Mouse (Mus musculus) forebrain, embryonic 16.5 days (tissue): ENCODE data around the gene Dynll1. TPM values are rescaled to one million over a fixed set of nuclear protein-coding genes. Genes with fewer than 3 reads are reported as not detected.

Experiments used
- ATAC-seq: fragments of 200-750 bp; cut with Nextera tagmentation; 2 replicates; pipeline ENCODE4 v1.8.0; 2017; ENCODE audit warnings: mild to moderate bottlenecking, moderate library complexity
- H3K27ac ChIP-seq: fragments of 300-500 bp; sonication (generic); 2 replicates; pipeline ENCODE4 v1.5.1; 2014; ENCODE audit warnings: low read length, control low read depth
- H3K27me3 ChIP-seq: fragments of 300-500 bp; sonication (generic); replicated peaks from 2 replicates; pipeline ENCODE4 v1.6.1; 2014; ENCODE audit warnings: low read length; ENCODE audit not compliant: control insufficient read depth, insufficient read depth
- H3K36me3 ChIP-seq: fragments of 300-500 bp; sonication (generic); 2 replicates; pipeline ENCODE4 v1.6.1; 2014; ENCODE audit not compliant: control insufficient read depth, insufficient read depth
- H3K4me1 ChIP-seq: fragments of 300-500 bp; sonication (generic); replicated peaks from 2 replicates; pipeline ENCODE4 v1.6.1; 2014; ENCODE audit warnings: low read length; ENCODE audit not compliant: control insufficient read depth, insufficient read depth
- H3K4me2 ChIP-seq: fragments of 300-500 bp; sonication (generic); 2 replicates; pipeline ENCODE4 v1.6.1; 2014; ENCODE audit warnings: mild to moderate bottlenecking, low read length, control low read depth
- H3K4me3 ChIP-seq: fragments of 300-500 bp; sonication (generic); replicated peaks from 2 replicates; pipeline ENCODE4 v1.5.1; 2014; ENCODE audit warnings: mild to moderate bottlenecking, low read length, control low read depth
- H3K9ac ChIP-seq: fragments of 300-500 bp; sonication (generic); replicated peaks from 2 replicates; pipeline ENCODE4 v1.6.1; 2014; ENCODE audit warnings: low read depth, low read length, control low read depth
- H3K9me3 ChIP-seq: fragments of 300-500 bp; sonication (generic); 2 replicates; pipeline ENCODE4 v1.6.1; 2016; ENCODE audit warnings: low read length; ENCODE audit not compliant: control insufficient read depth
- WGBS: fragments of 180-500 bp; shearing (Covaris S2); extraction: QIAGEN DNeasy Blood & Tissue Kit; methylation state at CpG from one replicate; pipeline ENCODE4 v1.1.7; 2014; 5-methylcytosine and 5-hydroxymethylcytosine counted together
- polyA plus RNA-seq: library from polyadenylated mRNA; unstranded; fragments of >200 nt; fragmentation: Nextera tagmentation; extraction: Ambion mirVana; gene quantifications from 2 replicates; pipeline ENCODE4 v1.2.1, GENCODE M21; 2015

Gene Dynll1
- polyA plus RNA-seq, 1 experiment from 2014 or later, result 1,337 TPM

DNA sequence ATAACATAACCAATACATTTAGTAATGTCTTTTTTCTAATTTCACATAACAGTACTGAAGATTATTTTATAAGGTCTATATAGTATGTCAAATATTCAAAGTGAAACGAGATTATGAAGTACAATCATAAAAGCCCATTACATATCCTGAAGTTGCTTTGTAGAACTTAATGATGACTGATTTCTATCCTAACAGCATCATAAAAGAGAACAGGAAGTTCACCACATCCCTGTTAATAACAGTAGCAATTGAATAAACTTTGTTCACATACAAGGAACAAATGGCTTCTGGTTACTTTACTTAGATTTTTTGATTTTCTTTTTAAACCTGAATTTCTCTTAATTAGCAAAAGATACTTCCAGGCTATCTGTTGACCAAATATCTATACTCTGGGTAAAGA, 38.9 kb downstream of the Dynll1 start:
- Histone ChIP-seq H3K4me2 (no peak overlapping the region), H3K4me3 (no peak overlapping the region), H3K4me1 (no peaks in the 10 kb centered on the region), H3K9ac (no peak overlapping the region), H3K27ac (no peak overlapping the region), H3K9me3 (no peaks in the 10 kb centered on the region), H3K27me3 (no peaks in the 10 kb centered on the region), H3K36me3 (peaks cover 17% of the 10 kb centered on the region)
- ATAC-seq, result no peak
- 92% methylated on average over 1 of the region's 1 CpGs for WGBS

DNA sequence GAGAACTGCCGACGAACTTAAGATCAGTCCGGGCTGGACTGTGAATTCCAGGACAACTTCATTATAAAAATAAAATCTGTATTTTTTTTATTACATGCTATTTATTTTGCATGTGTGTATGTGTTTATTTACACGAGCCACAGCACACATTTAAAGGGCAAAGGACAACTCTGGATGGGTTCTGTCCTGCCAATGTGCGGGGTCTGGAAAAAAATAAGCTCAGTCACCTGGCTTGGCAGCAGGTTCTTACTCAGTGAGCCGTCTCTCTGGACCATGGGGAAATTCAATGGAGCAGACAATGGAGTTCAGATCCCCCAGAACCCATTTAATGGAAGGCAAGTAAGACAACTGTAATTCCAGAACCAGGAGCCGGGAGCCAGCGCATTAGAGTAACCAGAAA, 39.7 kb downstream of the Dynll1 start:
- Histone ChIP-seq H3K27me3 (no peaks in the 10 kb centered on the region), H3K4me2 (no peak overlapping the region), H3K9me3 (no peaks in the 10 kb centered on the region), H3K4me3 (no peak overlapping the region), H3K9ac (no peak overlapping the region), H3K4me1 (no peaks in the 10 kb centered on the region), H3K27ac (no peak overlapping the region), H3K36me3 (peaks cover 24% of the 10 kb centered on the region)
- no peak for ATAC-seq
- 87% methylated on average over 8 of the region's 8 CpGs for WGBS

- peaks cover 32% of the 10 kb centered on the region for H3K36me3 ChIP-seq
- WGBS, result 95% methylated on average over 6 of the region's 6 CpGs
These were observed 40.4 kb downstream of the Dynll1 start for GRCm38 (mm10) chr5:115260356-115260755.

GRCm38 (mm10) chr5:115256909-115257546, 43.8 kb downstream of the Dynll1 start:
- Histone ChIP-seq H3K4me3 (no peak overlapping the region), H3K4me2 (no peak overlapping the region), H3K27me3 (no peaks in the 10 kb centered on the region), H3K9me3 (no peaks in the 10 kb centered on the region), H3K27ac (no peak overlapping the region), H3K36me3 (peaks cover 35% of the 10 kb centered on the region), H3K9ac (no peak overlapping the region), H3K4me1 (no peaks in the 10 kb centered on the region)
- ATAC-seq, result no peak
- 92% methylated on average over 10 of the region's 10 CpGs for whole genome bisulfite sequencing

More at GRCm38 (mm10) chr5:115260356-115260755, 40.4 kb downstream of the Dynll1 start:
- ATAC-seq, result no peak
- Histone ChIP-seq H3K4me3 (no peak overlapping the region), H3K27me3 (no peaks in the 10 kb centered on the region), H3K4me1 (no peaks in the 10 kb centered on the region), H3K9ac (no peak overlapping the region), H3K9me3 (no peaks in the 10 kb centered on the region), H3K4me2 (no peak overlapping the region), H3K27ac (no peak overlapping the region)

DNA sequence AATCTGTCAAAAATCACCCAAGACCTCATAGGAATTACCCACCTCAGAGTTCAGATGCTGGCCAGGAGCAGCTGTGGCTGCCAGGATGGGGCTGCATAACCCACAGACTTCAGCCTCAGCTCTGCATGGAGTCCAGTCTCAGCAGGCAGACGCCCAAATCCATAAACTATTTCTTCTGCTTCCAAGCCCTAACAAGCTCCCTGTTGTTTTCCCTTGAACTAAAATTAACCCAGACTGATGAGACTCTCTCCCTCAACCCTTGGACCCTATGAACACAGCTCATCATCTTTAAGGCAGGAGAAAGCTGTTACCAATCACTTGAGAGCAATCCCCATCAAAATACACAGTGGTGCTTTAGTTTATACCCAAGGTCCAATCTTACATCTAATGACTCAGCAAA, 45.3 kb downstream of the Dynll1 start:
- no peak for ATAC-seq
- Histone ChIP-seq H3K36me3 (peaks cover 47% of the 10 kb centered on the region), H3K9me3 (no peaks in the 10 kb centered on the region), H3K4me3 (no peak overlapping the region), H3K4me2 (no peak overlapping the region), H3K4me1 (no peaks in the 10 kb centered on the region), H3K27ac (no peak overlapping the region), H3K27me3 (no peaks in the 10 kb centered on the region), H3K9ac (no peak overlapping the region)
- 76% methylated on average over 1 of the region's 1 CpGs for WGBS

Other genes starting within 250 kb of the Dynll1 start
- 34.9 and 38.1 TPM in 2 replicates for gene Gm10401, start 202.7 kb downstream of the Dynll1 start, polyA plus RNA-seq
- gene Acads, start 181.7 kb downstream of the Dynll1 start, polyA plus RNA-seq, result 18.0 and 19.8 TPM in 2 replicates
- gene Unc119b, start 166.0 kb downstream of the Dynll1 start, polyA plus RNA-seq, result 35.3 and 39.8 TPM in 2 replicates
- 19.3 and 21.1 TPM in 2 replicates for gene Mlec, start 142.8 kb downstream of the Dynll1 start, polyA plus RNA-seq
- 8.3 and 9.2 TPM in 2 replicates for gene Cabp1, start 106.6 kb downstream of the Dynll1 start, polyA plus RNA-seq
- 85.3 and 101 TPM in 2 replicates for gene Pop5, start 65.2 kb downstream of the Dynll1 start, polyA plus RNA-seq
- gene Rnf10, start 28.1 kb downstream of the Dynll1 start, polyA plus RNA-seq, result 168 and 176 TPM in 2 replicates
- gene Coq5, start 21.3 kb downstream of the Dynll1 start, polyA plus RNA-seq, result 62.9 and 64.3 TPM in 2 replicates
- 165 and 183 TPM in 2 replicates for gene Srsf9, start 26.2 kb upstream of the Dynll1 start, polyA plus RNA-seq
- gene Gatc, start 40.2 kb upstream of the Dynll1 start, polyA plus RNA-seq, result 35.9 and 40.7 TPM in 2 replicates
- 59.9 and 62.3 TPM in 2 replicates for gene Triap1, start 40.2 kb upstream of the Dynll1 start, polyA plus RNA-seq
- 864 and 925 TPM in 2 replicates for gene Cox6a1, start 48.0 kb upstream of the Dynll1 start, polyA plus RNA-seq
- 53.9 and 62.2 TPM in 2 replicates for gene Msi1, start 128.6 kb upstream of the Dynll1 start, polyA plus RNA-seq
- gene Pla2g1b, start 165.3 kb upstream of the Dynll1 start, polyA plus RNA-seq, result not detected in 2 replicates
- 32.7 and 37.6 TPM in 2 replicates for gene Sirt4, start 183.7 kb upstream of the Dynll1 start, polyA plus RNA-seq
- 20.6 and 22.5 TPM in 2 replicates for gene Pxn, start 205.7 kb upstream of the Dynll1 start, polyA plus RNA-seq